Mouse (Mus musculus) heart, embryonic 10.5 days (tissue): ENCODE results near the gene Mri1. TPM values are rescaled to one million over a fixed set of nuclear protein-coding genes. Genes with fewer than 3 reads are reported as not detected.

Source experiments
- microRNA counts: library from miRNA; unstranded; fragments of <30 nt; microRNA quantifications from one replicate; lab custom pipeline; 2017
- microRNA-seq: library from miRNA; unstranded; fragments of <30 nt; microRNA quantifications from one replicate; pipeline ENCODE4, GENCODE M21; 2017
- polyA plus RNA-seq: library from polyadenylated mRNA; unstranded; fragments of >200 nt; fragmentation: Nextera tagmentation; extraction: Ambion mirVana; gene quantifications from 2 replicates; pipeline ENCODE4 v1.2.1, GENCODE M21; 2016

The Mri1 gene
- polyA plus RNA-seq, 1 experiment from 2014 or later = 74.9 TPM

MicroRNAs within 50 kb of the gene (microRNA counts, 519-probe panel; counts per million panel counts)
- microRNA mmu-miR-23a (lab: Ali Mortazavi, UCI) = 6,998 counts per million, percentile 76 among the panel's probes with 10 or more counts
- microRNA mmu-miR-27a (lab: Ali Mortazavi, UCI) = 7,531 counts per million, percentile 85 among the panel's probes with 10 or more counts

Small RNA genes within 50 kb of the gene (microRNA-seq; reads per million reads assigned to microRNA genes)
- 21,982 reads per million, percentile 98 among the genes with 10 or more reads in this experiment for gene Mir23a
- not detected for gene Mir24-2
- gene Mir27a = 374 reads per million, percentile 67 among the genes with 10 or more reads in this experiment
- not detected for gene Mir3074-2

Other genes with a start within 250 kb of the Mri1 start
- gene 2210011C24Rik, start 245.2 kb downstream of the Mri1 start, polyA plus RNA-seq = 0.30 and 0.80 TPM in 2 replicates
- 4.9 and 7.4 TPM in 2 replicates for gene Palm3, start 235.9 kb downstream of the Mri1 start, polyA plus RNA-seq
- gene Il27ra, start 214.7 kb downstream of the Mri1 start, polyA plus RNA-seq = 1.4 and 2.6 TPM in 2 replicates
- 0.67 TPM in 1 of 2 replicates, not detected in the other for gene Rln3, start 212.3 kb downstream of the Mri1 start, polyA plus RNA-seq
- gene Gm10643, start 192.2 kb downstream of the Mri1 start, polyA plus RNA-seq = 1.0 and 1.4 TPM in 2 replicates
- 6.5 and 7.3 TPM in 2 replicates for gene Rfx1, start 190.5 kb downstream of the Mri1 start, polyA plus RNA-seq
- gene Dcaf15, start 152.6 kb downstream of the Mri1 start, polyA plus RNA-seq = 10.4 and 14.2 TPM in 2 replicates
- gene Podnl1, start 131.3 kb downstream of the Mri1 start, polyA plus RNA-seq = 0.05 and 0.10 TPM in 2 replicates
- gene Cc2d1a, start 109.4 kb downstream of the Mri1 start, polyA plus RNA-seq = 19.5 and 19.7 TPM in 2 replicates
- 0.79 and 1.5 TPM in 2 replicates for gene 4930432K21Rik, start 109.3 kb downstream of the Mri1 start, polyA plus RNA-seq
- gene Nanos3, start 72.1 kb downstream of the Mri1 start, polyA plus RNA-seq = 1.2 and 2.3 TPM in 2 replicates
- 14.4 and 17.5 TPM in 2 replicates for gene Zswim4, start 20.3 kb downstream of the Mri1 start, polyA plus RNA-seq
- 353 and 374 TPM in 2 replicates for gene D8Ertd738e, start 7.6 kb downstream of the Mri1 start, polyA plus RNA-seq
- gene Ccdc130, start 13.1 kb upstream of the Mri1 start, polyA plus RNA-seq = 18.8 and 20.8 TPM in 2 replicates
- 5.4 and 6.0 TPM in 2 replicates for gene Cacna1a, start 131.1 kb upstream of the Mri1 start, polyA plus RNA-seq